Mouse (Mus musculus) kidney, postnatal 14 days (tissue): ENCODE measurements at regions not wholly inside any gene's neighbourhood (a gene's known extent, or its start where the extent isn't known, plus 50 kb on each side); places are given as distances from the start of the nearest gene placed in this dataset.

Source experiments
- DNase-seq: peaks from one replicate; pipeline ENCODE4 v3.0.0; 2022; ENCODE audit warnings: mixed read lengths

- no peak for DNase-seq
Observed at GRCm38 (mm10) chr2:75144861-75145260, 319.3 kb downstream of the Mtx2 start.

DNA sequence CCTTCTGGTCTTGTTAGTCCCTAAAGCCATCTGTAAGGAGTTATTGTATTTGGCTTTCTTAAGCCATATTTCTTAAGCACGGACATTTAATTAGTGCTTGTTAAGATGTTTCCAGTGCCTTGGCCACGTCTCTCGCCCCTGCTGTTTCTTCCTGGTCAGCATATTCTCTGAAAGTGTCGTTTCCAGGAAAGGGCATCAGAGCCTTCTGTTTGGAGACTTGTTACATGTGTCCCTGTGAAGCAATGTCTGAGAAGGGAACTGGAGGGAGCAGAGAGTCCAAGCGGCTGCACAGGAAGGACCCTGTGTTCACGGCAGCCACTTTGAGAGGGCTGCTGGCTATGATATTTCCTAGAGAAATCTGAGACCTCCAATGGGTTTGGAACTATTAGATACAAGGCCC is 320.7 kb downstream of the Mtx2 start:
- DNase-seq: peak; percentile 34

- no peak for DNase-seq
Observed at GRCm38 (mm10) chr2:75147399-75147798, 321.8 kb downstream of the Mtx2 start.

DNA sequence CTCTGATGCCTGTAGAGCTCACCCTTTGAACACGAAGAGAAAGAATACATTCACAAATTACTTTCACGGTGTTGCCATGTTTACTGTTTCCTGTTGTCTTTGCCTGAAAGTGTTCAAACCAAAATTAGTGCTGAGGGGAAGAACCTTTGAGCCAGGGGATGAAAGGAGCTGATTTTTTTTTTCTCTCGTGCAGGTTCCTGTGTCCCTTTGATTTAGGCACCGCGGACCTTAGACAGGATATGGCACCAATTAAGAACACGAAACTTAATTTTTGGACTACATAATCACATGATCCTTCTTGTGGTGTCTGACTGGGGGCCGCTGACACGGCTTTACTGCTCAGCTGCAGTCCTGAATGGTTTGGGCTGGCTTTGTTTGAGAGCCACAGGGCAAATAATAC is 322.4 kb downstream of the Mtx2 start:
- DNase-seq: no peak

DNA sequence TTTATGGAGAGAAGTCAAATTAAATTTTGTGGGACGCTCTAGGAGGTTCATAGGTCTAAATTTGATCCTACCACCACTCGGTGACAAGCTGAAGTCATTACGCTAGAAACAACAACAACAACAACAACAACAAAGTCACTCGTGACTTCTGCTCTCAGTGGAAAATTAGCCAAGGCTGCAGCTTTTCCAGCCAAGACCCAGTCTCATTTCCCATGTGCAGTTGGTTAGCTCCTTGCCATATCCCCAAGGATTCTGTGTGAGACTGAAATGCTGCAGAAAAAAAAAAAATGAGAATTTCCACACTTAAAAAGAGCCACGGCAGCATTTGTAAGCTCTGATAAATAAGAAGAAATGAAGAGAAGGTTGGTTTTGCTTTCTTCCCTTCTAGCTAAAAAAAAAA is 323.4 kb downstream of the Mtx2 start:
- no peak for DNase-seq

DNA sequence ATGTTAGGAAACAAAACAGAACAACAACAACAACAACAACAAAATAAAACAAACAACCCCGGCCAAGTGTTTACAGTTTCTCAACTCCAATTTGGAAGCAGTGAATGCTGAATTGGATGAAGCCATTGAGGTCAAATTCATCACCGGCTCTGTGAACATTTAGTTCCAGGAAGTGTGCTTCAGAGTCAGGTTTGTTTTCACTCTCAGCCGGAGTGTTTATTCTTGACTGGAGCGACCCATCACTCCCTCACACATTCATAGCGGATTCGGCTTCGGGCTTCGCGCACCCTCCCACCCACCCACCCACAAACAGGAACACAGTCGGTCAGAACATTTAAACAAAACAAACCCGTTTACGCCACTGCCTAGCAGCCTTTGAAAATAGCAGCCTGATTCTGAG is 324.0 kb downstream of the Mtx2 start:
- DNase-seq: peak; percentile 40

DNA sequence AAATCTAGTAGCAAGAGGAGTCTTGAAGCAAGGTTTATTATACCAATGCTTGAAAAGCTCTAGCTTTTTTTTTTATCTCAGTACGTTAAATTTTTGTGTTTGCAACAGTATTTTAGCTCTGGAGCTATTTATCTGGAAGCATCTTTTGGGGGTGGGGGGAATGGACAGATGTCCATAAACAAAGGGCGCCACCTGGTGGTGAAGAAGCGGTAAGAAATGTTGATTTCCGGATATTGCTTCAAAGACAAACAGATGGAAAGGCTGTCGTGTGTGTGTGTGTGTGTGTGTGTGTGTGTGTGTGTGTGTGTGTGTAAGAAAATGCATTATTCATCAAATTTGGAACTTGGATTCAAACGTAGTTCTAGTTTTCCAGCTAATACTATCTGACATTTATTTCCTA is 325.4 kb downstream of the Mtx2 start:
- DNase-seq: peak; percentile 78

DNA sequence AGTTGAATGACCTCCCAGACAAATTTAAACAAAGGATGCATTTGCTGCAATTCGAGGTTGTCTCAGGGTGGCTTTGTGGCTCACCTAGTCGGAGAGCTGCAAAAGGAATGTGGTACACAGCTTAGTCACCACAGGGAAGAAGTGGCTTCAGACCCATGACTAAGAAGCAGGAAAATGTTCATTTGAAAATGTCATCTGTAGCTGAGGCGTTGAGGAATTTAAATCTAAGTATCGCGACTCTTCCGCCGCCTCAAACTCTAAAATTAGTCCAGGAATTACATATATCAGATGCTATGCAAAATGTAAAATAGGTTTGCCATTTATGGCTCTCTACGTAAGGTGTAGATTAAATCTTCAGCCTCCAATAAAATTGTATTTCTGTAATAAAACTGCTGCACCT is 325.9 kb downstream of the Mtx2 start:
- no peak for DNase-seq

- peak; percentile 40 for DNase-seq
Observed at GRCm38 (mm10) chr2:75152477-75152990, 326.9 kb downstream of the Mtx2 start.

DNA sequence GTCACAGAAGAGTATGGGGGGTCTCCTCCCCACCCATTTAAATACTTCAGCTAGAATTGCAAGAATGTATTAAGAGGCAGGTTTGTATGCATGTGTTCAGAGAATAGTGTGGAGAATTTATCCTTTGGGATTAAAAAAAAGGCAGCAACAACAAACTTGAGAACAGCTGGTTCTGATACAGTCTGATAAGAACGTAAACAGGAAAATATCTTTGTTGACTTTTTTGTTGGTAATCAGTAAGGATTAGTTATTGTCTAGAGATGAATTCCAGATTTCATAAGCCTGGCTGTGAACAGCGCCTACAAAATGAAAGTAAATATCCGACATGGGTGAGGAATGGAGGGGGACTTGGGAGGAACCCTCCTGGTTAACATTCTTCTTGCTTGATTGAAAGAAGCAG is 328.8 kb downstream of the Mtx2 start:
- no peak for DNase-seq

- peak; percentile 49 for DNase-seq
Observed at GRCm38 (mm10) chr2:75158581-75158980, 333.0 kb downstream of the Mtx2 start.

GRCm38 (mm10) chr2:75161075-75161474 is 335.5 kb downstream of the Mtx2 start:
- no peak for DNase-seq

GRCm38 (mm10) chr2:75164987-75165386 is 339.4 kb downstream of the Mtx2 start:
- DNase-seq: no peak

DNA sequence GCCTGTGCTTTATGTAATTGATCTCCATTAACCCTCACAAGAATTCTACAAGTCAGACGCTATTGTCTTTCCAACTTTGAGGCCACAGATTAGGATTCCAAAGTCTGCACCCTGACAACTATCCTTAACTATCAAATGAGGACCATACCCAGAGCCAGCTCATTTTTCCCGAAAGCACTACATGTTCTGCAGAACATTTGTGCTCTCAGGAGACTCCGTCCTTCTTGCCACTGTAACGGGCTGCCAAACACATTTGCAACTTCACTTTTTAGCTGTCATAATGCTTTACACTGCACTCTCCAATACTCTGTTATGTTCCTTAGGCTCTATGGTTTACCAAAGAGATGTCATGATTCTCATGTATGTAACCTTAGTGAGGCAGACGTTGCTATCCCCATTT is 350.7 kb downstream of the Mtx2 start:
- no peak for DNase-seq

DNA sequence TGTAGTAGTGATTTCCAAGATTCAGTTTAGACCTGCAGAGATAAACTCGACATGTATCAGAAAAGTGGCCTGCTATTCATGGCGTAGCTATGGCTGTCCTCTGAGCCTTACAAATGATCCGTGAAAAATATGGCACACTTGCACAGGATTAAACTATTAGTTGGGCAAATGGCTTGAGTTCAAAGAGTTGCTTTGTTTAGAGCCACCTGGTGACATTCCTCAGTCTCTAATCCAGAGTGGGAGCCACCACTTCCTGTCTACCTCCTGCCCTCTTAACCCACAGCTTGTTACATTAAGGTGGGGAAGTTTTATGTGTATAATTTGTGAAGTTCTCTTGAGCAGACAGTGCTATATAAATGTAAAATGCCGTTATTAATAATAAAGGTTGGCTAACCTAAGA is 357.7 kb downstream of the Mtx2 start:
- DNase-seq: no peak

DNA sequence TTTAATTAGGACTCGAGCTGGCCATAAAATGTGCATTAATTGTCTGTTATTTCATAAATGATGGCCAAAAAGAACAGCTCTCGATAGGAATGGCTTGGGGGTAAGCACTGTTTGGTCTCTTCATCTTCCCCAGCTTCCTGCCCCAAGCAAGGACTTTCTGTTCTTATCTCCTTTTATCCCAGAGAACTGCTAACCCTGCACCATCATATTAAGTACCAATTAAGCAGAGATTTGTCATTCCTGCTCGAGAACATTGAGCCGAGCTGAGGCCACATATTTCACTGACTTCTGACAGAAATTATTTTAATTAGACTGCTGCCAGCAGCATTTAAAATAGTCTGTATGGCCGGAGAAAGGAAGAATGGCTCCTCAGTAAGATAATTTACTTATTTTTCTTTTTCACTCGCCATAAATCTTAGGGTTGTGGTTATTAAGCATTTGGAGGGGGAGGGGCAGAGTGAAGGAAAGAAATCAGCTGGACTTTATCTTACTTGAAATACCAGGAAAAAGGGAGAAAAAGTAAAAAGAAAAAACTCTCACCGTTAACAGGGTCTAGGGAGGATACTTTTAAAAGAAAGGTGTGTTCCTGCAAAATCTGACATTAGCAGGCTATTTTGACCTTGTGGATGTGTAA is 377.1 kb downstream of the Mtx2 start:
- peak; percentile 68 for DNase-seq

- DNase-seq: peak; percentile 58
Observed at GRCm38 (mm10) chr2:75208821-75209758, 383.5 kb downstream of the Mtx2 start.

DNA sequence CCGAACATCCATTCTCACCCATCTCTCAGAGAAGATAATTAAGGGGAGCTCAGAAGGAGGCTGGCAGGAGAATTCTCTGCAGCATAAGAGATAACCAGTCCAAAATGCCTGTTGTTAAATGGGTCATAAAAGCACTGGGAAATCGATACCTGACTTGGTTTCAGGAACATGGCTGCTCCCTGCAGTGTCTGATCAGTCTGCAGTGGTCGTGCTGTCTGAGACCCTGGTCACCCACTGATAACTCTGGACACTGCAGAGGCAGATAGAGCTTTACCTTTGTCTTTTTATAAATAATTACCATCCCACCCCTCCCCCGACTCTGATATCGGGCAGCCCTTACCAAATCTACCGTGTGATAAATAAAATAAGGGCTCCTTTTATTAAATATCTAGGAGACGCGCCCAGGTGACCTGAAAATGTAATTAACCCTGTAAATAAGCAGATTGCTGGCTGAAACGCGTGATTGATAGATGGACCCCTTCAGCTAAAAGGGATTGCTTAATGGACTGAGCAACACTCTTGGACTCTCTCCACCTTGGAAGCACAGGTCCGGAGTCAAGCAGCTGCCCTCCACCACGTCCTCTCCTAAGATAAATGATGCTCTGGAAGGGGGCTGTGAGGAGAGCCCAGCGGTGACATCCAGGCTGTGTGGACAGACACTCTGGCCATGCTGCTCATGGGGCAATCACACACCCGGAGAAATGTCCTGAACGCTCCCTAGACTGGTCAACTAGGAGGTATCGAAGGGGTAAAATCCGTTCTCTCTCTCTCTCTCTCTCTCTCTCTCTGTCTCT is 384.4 kb downstream of the Mtx2 start:
- DNase-seq: no peak

GRCm38 (mm10) chr2:75216931-75217330 is 391.3 kb downstream of the Mtx2 start:
- no peak for DNase-seq

GRCm38 (mm10) chr2:75220775-75221359 is 395.3 kb downstream of the Mtx2 start:
- no peak for DNase-seq

DNA sequence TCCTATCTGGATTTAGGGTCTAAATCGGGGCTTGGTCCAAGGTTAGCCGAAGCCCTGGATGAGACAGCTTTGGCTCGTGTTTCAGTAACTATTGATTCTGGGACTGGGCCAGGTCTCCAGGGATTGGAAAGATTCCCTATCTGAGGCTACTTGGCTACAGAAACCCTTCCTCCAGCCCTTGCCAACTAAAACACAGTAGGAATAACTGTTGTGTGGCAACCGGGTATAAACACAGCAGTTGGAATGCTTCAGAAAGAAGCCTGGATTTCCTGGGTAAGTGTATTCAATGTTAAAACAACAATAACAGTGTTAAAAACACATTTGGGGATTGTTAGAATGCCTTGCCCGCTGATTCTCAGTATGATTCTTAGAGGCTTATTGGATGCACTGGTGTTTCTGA is 398.8 kb downstream of the Mtx2 start:
- DNase-seq: peak; percentile 83

- no peak for DNase-seq
Observed at GRCm38 (mm10) chr2:75240976-75241375, 415.4 kb downstream of the Mtx2 start.
